Mouse (Mus musculus): Measurements from ENCODE around the gene Crispld2.

The Crispld2 gene

GRCm38 (mm10) chr8:119992249-119992648, at the start of gene Crispld2:
Gene Crispld2 (plus strand): TSS chr8:119992438.
- DNase-seq (ENCODE audit: low spot score) = peak; percentile 97

DNA sequence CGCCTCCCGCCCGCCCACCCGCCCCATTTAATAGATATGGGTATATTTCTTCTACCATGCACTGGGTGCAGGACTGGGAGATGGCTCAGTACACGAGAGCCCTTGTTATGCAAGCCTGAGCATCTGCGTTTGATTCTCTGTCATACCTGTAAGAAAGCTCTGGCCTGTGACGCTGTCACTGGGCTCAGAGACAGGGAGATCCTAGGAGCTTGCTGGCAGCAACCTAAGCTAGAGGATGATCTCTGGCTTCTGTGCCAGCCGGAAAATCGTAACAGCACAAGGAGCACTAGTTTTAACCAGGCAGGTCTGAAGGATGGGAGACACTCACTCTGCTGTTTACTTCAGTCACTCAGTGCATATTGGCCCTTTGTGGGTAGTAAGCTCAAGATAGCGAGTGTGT, 48.6 kb upstream of the Crispld2 start:
- no peak for DNase-seq (ENCODE audit: low spot score)

DNA sequence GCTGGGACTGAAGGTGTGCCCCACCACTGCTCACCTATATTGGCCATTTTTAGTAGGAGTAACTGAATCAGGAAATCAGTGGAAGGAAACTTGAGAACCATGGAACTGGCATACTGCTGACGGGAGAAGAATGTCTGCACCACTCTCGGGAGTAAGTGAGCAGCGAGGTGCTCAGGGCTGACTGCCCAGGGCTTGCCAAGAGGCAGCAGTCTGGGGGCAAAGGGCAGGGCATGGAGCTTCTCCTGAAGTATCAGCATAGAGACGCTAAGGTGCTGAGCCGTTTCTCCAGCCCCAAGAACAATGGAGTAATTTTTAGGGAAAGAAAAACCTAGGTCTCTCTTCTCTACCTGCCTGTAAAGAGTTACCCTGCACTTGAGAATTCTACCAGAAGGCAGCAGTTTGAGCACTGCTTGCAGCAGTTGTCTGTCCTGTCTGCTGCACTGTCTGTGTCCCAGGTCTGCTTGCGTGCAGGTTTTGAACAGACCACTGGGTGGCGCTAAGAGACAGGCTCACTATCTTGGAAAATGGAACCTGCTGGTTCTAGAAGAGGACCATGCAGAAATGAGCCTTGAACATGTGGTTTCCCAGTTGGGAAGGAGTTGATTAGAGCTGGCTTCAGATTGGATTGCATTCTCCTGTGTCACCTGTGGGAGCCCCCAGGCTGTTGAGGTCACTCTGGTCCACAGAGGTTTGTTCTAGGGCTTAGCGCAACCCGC, 48.0 kb upstream of the Crispld2 start:
- DNase-seq (ENCODE audit: low spot score) = peak; percentile 84

DNA sequence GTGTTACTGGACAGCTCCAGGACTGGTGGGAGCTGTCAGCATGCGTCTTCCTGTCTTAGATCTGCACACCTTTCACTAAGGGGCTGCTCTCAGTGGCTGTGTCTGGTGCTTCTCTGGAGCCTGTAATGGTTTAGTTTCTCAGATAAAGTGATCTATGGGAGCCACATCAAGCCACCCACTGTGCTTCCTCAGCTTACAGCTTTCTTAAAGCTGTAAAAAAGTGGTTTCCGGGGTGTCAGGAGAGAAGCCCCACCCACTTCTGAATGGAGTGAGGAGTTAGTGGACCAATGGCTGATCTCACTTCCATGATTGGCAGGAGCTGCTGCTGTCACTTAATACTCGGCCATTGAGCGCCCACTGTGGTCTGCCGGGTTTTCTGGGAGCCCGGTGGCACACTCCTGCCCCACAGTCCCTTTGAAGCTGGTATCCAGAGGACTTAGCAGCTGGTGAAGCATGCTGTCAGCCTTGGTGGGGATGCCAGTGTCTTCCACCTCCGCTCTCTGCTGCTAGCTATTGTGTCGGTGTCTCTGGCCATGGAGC, 45.8 kb upstream of the Crispld2 start:
- no peak for DNase-seq (ENCODE audit: low spot score)

DNA sequence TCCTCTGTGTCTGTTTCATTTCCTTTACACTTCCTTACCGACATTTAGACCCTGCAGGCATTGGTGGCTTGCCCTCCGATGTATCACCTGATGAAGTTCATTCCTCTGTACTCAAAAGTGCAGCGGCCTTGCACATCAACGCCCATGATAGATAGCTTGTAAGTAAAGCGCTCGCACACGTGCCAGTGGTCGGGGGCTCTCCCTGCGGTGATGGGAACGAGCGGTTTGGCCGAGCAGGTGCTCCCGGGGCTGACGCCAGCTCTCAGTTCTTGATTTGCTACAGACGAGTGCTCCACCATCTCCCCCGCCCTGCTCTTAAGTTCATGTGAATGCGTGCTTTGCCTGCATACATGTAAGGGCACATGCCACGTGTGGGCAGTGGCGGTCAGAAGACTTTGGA, 44.6 kb upstream of the Crispld2 start:
- DNase-seq (ENCODE audit: low spot score) = no peak

GRCm38 (mm10) chr8:119948340-119948739, 43.9 kb upstream of the Crispld2 start:
- DNase-seq (ENCODE audit: low spot score) = no peak

DNA sequence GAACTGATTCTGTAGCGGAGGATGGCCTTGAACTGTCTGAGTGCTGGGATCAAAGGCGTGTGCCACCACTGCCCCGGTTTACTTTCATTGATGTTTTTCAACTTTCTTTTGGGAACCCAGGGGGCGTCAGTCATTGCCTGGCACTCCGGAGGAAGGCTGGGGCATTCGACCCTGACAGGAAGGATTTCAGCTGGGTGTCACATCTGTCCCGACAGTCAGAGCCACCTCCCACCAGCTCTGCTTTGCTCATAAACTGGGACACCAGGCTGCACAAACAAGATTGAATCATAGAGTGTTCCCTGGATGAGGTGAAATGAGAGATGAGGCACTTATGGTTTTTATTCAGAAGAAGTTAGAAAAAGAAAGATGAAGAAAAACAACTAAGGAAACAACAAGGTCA, 40.0 kb upstream of the Crispld2 start:
- DNase-seq (ENCODE audit: low spot score) = no peak

DNA sequence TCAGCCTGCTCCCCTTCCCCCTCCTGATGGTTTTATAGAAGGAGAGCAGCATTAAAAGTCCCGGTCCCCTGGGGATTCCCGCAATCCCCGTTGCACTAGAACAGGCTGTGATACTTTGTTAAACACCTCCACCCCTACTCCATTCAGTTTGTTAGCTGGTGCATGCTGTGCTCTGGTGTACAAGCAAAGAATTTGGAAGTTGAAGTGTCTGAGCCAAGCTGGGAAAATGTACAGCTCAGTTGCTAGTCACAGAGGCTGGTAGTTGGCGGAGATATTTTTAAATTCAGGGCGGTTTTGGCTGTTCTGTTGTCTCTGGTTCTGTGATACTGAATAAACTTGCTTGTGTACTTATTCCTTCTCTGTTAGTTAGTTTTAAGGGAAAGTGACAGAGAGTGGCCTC, 39.5 kb upstream of the Crispld2 start:
- DNase-seq (ENCODE audit: low spot score) = no peak

DNA sequence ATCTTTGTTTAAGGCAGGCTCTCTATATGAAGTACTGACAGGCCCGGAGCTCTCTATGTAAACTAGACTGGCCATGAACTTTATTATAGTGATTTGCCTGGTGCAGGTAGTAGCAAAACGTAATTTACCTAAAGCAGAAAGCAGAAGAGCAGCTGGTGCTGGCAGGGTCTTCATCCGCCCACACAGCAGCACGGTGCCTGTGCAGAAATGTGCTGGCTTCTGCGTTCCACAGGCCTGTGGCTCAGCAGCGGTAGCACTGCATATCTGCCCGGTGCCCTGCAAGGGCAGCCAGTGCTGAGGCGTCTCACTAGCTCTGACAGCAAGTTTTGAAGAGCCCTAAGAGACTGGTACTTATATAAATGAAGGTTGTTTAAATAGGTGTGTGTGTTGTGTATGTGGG, 36.9 kb upstream of the Crispld2 start:
- no peak for DNase-seq (ENCODE audit: low spot score)

- DNase-seq (ENCODE audit: low spot score) = no peak
Observed at GRCm38 (mm10) chr8:119958076-119958475, 34.2 kb upstream of the Crispld2 start.

DNA sequence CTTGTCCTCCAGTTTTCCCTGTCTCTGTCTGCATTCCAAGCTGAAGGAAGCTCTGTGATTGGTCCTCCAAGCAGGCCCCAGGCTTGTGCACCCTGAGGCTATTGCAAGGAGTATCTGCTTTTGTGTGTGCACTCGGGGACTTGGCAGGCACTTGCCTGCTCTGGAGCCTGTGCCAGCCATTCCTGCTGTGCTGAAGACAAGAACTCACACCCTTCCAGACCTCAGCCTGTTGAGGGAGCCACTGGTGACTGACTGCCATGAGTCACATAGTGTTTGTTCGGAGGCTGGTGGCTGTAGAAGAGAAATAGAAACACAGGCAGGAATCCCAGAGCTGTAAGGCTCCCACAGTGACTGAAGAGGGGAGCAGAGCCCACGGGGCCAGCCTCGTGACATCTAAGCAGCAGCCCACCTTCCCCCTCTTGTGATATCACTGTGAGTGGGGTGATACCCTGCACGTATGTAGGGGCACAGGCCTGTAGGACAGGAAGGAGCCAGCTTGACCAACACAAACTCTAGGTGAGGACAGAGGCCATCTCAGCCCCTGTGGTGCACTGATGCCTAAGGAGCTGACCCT, 31.6 kb upstream of the Crispld2 start:
- no peak for DNase-seq (ENCODE audit: low spot score)

DNA sequence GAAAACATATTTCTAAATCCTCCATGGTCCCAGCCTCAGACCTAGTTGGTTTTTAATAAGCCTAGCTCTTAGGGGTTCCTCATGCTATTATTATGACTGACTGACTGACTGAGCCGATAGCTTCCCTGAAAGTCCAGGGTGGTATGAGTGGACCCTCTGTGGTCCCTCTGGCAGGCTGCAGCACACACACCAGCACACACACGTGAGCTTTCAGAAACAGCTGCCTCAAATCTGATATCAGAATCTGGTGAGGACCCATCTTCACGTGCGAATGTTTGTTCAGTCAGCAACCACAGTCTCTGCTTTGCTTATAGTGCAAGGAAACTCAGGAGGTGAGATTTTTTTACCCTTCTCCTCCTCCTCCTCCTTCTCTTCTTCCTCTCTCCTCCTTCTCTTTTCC, 27.4 kb upstream of the Crispld2 start:
- no peak for DNase-seq (ENCODE audit: low spot score)

GRCm38 (mm10) chr8:119967435-119967834, 24.8 kb upstream of the Crispld2 start:
- DNase-seq (ENCODE audit: low spot score) = no peak

GRCm38 (mm10) chr8:119970169-119970568, 22.1 kb upstream of the Crispld2 start:
- no peak for DNase-seq (ENCODE audit: low spot score)

DNA sequence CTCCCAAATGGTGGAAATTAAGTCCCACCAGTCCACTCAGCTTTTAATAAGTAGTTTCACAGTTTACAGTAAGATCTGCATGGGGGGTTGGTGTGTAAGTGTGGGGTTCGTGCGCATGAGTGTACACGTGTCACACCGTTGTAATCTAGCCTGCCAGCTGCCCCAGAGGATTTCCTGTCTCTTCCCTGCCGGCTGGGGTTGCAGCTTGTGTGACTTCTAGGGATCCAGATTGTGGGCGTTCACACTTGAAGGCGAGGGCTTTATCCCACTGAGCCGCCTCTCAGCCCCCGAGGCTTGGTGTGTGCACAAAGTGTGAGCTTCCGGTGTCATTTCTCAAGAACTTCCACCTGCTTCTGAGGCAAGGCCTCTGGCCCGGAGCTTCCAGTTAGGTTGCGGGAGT, 19.7 kb upstream of the Crispld2 start:
- DNase-seq (ENCODE audit: low spot score) = no peak

DNA sequence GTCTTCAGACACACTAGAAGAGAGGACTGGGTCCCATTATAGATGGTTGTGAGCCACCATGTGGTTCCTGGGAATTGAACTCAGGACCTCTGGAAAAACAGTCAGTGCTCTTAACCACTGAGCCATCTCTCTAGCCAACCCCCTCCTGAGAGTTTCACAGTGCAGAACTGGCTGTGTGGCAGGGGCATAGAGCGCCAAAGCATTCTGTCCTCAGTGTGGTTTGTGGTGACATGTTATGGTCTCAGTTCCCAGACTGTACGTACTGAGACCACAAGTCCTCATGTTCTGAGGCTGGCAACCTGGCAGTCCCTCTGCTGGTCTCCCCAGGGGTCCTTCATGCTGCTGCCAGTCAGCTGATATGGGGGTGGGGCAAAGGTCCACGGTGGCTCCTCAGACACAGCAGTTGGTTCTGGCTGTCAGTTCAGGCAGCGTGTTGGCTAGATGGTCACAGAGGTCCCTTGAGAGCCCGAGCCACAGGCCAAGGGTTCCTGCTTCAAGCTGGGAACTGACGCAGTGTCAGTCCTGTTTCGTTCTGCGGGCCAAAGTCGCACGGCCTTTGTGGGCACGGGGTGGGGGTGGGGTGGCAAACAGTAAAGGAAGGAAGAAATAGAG, 13.4 kb upstream of the Crispld2 start:
- no peak for DNase-seq (ENCODE audit: low spot score)

- DNase-seq (ENCODE audit: low spot score) = no peak
Observed at GRCm38 (mm10) chr8:119981253-119981652, 11.0 kb upstream of the Crispld2 start.

DNA sequence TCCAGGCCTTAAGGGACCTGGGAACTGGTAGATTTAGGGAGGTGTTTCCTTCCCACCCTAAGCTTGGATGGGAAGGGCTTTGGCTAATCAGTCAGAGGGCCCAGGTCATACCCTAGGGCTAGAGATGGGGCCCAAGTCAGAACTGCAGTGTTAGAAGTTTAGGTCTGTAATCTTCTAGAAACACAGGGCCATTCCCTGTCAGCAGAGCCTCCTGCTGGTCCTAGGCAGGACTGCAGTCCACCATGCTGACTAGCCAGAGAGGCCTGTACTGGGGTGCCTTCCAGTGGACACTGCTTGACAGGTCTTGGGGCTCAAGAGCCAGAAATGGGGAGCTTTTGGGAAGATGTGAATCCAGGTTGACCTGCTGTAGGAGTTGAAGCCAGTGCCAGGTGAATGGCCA, 8.2 kb upstream of the Crispld2 start:
- no peak for DNase-seq (ENCODE audit: low spot score)

DNA sequence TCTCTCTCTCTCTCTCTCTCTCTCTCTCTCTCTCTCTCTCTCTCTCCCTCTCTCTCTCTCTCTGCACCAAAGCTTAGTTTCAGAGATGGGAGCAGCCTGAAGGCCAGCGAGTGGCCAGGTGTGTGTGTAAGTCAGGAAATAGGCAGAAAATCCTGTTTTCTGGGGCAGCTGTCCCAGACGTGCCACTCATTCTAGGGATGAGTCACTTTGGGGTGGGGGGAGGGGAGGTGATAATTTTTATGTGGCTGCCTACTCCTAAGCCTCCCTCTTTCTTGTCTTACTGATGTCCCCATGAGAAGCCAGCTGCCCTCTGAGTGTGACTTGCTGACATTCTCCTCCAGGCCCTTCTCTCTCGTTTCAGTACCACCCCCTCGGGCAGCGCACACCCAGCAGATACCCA, 6.1 kb upstream of the Crispld2 start:
- DNase-seq (ENCODE audit: low spot score) = no peak

DNA sequence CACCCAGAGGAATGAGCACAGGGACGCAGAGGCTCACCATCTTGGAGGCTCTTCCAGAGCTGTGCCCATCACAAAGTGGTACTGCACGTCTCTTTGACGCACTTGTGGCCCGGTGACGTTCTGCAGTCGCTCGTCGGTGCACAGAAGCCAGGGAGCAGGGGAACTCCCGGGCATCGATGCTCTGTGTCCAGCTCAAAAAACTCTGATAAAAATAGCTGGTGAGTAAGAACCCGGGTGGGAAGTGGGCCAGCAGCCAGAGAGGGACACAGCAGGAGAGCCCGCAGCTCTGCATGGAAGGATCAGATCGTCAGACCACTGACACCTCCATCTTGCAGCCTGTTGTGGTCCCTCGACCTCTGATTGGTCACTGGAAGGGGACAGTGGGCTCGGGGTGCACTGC, 4.2 kb upstream of the Crispld2 start:
- DNase-seq (ENCODE audit: low spot score) = no peak

DNA sequence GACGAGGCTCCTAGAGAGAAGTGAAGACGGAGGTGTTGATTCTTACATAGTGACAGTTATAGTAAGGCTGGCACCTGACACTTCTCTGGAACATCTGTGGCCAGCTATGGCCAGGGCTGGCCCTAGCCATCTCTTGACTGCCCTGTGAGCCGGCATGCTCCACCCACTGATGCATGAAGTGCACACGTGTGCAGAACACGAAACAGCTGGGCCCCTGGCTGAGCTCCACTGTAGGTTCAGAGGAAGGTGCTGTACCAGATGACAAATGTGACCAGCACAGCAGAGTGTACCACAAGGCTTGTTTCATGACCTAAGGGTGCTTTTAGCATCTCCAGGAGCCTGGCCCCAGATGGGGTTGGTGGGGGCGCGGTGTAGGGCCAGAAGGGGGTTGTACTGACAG, 1.9 kb downstream of the Crispld2 start:
- no peak for DNase-seq (ENCODE audit: low spot score)

- peak; percentile 54 for DNase-seq (ENCODE audit: low spot score)
Observed at GRCm38 (mm10) chr8:119994556-119994955, 2.3 kb downstream of the Crispld2 start.

DNA sequence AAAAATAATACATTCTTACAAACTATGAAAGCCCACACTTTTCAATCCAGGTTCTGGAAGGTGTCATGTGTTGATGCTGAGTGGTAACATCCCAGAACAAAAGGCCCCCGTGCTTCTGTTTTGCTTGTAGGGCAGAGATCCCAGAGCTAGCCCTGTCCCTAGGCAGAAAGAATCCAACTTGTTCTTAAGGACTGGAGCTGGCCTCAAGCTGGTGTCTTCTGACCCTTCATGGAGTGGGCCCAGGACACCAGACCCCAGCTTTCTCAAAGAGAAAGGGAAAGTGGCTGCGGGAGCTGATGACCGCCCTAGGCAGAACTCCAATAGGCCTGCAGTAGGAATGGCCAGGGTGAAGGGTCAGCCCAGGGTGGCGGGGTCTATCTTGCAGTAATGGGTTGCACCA, 5.0 kb downstream of the Crispld2 start:
- DNase-seq (ENCODE audit: low spot score) = no peak
